Mouse (Mus musculus): ENCODE measurements around the gene Arnt2.

Gene Arnt2

DNA sequence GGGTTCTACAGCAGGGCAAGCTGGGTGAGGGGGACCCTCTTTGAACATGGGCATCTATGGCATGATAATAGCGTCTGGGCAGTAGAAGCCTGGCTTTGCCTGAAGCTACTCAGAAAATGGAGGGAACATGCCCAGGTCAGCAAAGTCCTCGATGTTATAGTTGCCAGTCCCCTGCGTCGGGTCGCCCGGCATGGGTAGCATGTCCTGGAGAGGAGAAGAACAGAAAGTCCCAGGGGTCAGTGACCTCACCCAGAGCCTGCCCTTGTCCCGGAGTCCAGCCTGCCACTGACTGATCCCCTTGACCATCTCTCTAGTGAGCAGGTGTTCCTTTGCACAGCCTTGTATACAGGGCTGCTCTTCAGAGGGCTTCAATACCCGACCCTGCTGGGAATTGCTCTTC lies 160.0 kb downstream of the Arnt2 start:
- in situ Hi-C loops (cut with MboI, MseI), result no loop called here

DNA sequence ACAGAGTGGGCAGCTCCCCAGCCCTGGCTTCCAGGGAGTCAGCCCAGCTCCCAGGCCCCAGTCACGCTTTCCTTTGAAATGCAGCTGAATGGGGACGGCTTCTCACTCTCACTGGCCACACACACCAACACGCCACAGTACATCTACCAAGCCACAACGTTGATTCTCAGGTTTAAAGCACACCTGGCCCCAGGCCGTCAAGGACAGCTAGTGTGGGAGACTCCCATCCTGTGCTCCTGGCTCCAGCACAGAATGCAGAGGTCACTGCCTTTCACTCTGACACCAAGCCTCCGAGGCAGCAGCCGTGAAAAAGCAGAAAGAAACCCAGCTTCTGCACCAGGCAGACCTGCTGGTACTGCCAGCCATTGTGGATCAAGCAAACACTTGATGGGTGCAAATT lies 160.6 kb downstream of the Arnt2 start:
- in situ Hi-C loops (cut with MboI, MseI), result no loop called here

DNA sequence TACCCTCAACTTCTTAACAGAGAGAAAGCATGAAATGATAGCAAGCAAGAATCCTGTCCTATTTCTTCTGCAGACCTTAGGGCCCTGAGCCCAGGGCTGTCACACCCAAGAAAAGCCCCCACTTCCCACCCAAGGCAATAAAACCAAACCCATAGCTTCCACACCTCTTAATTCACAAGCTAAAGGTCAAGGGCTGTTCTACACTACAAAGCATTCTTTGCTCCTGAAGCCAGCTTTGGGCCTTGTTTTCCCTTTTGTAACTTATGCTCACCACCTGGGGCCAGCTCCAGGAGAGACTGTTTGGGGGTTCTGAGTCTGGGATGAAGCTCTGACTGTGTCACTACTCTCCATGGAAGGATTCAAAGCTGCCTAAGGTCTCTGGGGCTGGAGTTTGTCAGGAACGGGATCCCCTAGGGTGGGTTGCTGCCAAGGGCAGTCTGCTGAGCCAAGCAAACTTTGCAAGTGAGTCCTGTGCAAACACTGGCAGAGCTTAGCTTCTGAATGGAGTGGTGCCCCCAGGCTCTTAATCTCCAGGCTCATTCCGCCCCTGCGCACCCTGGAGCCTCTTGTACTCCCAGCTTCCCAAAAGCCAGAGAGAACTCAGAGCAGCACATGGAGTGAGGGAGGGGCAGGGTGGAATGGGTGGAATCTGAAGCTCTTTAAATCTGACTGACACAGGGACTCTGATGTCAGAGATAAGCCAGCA lies 161.9 kb downstream of the Arnt2 start:
- in situ Hi-C loops (cut with MboI, MseI), result no loop called here

DNA sequence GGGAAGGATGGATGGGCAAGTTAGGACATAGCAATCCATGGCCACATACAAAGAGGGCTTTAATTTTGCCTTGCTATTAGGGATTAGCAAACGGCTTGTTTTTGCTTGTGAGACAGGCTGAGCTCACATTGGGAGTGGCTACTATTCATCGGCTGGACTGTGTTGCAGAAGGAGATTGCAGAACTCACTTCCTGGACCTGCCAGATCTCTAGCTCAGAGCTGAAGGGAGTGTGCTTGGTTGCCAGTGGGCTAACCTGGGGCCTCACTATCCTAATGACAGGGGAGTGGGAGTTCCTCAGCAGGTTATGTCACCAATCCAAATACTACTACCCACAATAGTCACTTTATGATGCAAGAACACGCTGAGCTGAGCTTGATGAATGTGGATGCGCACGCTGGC lies 163.1 kb downstream of the Arnt2 start:
- in situ Hi-C loops (cut with MboI, MseI), result no loop called here

DNA sequence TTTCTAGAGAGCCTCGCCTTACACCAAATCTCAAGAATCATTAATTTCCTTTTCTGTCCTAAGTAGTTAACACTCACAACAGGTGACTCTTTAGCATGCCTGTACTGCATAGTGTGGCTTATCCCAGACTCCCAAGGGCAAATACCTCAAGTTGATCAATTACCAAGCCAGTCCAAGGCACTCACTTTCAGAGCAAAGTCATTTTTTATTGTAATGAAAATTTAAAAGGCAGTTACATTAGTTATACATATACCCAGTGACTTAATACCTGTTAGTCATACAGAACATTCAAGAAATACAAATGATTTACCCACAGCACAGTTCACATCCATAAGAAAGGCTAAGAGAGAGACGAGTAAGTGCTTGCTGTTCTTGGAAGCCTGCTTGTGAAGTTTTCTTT lies 163.9 kb downstream of the Arnt2 start:
- in situ Hi-C loops (cut with MboI, MseI), result no loop called here

DNA sequence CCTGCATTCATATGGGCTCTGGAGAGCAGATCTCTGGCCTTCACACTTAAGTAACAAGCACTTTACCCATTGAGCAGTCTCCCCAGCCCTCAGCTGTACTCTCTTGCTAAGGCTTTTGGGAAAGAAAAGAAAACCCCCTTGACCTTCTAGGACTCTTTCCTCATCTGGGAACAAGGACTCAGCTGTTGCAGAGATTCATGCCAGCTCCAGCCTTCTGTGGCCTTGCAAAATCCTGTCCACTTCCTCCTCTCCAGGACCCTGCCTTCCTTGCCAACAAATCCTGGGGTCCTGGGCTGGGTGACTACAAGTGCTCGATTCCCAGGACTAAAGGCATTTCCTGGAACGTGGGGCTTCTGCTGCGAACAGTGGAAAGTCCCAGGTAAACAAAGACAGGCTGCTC lies 169.6 kb downstream of the Arnt2 start:
- in situ Hi-C loops (cut with MboI, MseI), result no loop called here

DNA sequence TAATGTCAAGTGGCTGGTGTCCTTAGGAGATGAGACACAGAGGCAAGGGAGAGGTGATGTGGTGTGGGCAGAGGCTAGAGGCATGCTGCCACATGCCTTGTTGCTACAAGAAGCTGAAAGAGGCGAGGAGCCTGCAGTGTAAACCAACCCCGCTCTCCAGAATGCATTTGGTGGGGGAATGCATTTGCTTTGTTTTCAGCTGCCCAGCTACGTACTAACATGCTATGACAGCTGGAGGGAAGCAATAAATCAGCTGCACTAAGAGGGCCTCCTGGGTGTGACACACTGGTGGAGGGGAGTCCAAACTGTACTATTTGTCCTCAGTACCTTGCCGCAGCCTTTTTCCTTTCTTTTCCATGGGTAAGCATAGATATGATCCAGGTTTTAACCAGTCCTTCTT lies 172.3 kb downstream of the Arnt2 start:
- in situ Hi-C loops (cut with MboI, MseI), result no loop called here

DNA sequence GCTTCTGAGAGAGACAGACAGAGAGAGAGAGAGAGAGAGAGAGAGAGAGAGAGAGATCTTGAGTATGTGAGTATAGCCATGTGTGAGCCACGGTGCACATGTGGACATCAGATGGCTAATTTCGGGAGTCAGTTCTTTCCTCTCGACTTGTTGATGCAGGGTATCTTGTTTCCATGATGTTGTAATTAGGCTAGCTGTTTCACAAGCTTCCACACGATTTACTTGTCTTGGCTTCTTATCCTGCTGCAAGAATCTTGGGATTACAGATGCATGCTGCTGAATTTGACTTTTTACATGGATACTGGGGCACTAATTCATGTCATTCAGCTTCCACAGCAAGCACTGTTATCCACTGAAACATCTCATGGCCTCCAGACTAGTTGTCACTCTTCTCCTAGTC lies 178.6 kb downstream of the Arnt2 start:
- in situ Hi-C loops (cut with MboI, MseI), result no loop called here

DNA sequence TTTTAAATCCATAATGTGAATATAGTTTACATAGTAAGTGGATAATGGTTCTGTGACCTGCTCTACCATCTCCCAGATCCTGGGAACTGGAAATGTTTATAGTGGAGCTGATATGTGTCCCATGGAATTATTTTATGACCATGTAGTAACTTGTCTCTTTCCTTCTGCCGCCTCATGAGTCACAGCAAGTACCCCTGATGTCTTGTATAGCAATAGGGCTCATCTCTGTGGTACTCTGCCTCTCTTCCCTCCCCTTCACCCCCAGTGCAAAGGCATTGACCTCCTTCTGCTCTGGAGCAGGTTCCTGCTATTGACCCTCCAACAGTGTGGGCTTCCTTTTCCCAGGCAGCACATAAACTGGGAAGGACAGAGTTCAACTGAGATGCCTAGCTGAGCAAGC lies 182.3 kb downstream of the Arnt2 start:
- in situ Hi-C loops (cut with MboI, MseI), result no loop called here

DNA sequence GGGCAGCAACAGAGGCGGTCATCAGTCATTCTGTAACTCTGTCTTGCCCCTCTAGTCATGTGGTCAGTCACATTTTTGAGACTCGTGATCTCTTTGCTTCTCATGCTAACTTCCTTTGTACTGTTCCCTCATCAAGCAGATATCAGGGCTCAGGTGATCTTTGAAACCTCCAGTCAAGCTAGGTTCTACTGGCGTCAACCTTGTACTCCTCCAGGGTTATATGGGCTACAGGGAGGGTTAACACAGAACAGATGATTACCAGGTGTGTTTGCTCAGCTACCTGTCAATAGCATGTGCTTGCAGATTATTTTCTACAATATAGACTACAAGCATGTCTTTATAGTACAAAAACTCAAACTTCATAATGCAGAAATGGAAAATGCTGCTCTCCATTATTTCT lies 183.1 kb downstream of the Arnt2 start:
- in situ Hi-C loops (cut with MboI, MseI), result no loop called here

DNA sequence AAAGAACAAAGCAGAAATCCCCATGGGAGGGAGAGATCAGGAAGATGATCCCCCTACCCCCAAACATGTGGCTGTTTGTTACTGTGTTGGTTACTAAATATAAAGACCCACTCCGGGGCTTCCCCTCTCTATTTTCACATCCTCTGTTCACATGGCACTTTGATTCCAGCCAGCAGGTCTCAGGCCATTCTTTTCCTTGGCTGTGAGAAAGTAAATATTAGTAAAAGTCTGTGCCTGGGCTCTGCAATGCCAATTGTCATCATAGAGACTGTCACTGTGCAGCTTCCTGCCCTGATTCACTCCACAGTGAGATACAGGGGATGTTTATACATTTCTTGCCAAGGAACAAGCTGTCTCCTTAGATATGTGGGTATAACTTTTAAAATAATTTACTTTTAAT lies 197.9 kb downstream of the Arnt2 start:
- in situ Hi-C loops (cut with MboI, MseI), result no loop called here

DNA sequence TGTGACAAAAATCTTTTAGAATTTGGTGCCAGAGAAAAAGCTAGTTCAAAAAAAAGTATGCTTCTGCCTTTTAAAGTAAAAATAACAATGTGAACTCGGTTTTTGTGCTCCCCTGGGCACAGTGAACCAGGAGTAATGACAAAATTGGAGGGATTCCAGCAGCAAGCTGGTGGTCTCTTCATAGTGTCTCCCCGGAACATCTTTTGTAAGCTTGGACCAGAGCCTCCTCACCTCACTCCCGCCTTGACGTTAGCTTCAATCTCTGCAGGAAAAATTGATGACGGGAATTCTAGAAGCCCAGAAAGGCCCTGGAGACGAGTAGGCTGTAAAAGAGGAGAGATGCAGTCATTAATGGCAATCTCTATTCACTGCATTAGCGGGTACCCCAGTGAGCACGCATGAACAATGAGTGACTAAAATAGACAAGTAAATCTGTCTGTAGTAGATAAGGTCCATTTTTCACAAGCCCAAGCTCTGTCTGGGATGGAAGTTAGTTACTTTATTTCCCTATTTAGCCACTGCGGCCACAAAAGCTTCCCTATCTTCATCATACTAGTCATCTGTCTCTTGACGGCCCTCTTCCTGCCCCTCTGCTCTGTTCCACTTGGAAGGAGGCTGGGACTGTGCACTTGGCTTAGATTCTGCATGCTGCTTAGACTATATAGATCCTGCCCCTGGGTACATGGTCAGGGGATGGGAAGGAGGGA lies 199.2 kb downstream of the Arnt2 start:
- in situ Hi-C loops (cut with MboI, MseI), result no loop called here

DNA sequence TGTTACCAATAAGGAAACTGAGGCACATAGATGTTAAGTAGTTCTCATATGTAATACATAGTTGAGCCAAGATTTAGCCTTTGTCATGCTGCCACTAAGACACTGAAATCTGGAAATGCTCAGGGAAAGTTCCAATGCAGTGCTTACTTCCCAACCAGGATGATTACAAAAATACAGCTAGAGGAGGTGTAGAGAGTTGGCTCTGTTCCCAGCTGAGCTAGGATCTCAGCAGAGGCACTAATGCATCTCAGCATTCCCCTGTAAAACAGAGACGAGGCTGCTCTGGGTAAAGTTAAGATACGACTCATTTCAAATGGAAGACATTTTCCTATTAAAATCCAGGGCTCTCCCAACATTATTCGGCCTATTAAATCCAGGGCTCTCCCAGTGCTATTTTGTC lies 206.0 kb downstream of the Arnt2 start:
- in situ Hi-C loops (cut with MboI, MseI), result no loop called here

DNA sequence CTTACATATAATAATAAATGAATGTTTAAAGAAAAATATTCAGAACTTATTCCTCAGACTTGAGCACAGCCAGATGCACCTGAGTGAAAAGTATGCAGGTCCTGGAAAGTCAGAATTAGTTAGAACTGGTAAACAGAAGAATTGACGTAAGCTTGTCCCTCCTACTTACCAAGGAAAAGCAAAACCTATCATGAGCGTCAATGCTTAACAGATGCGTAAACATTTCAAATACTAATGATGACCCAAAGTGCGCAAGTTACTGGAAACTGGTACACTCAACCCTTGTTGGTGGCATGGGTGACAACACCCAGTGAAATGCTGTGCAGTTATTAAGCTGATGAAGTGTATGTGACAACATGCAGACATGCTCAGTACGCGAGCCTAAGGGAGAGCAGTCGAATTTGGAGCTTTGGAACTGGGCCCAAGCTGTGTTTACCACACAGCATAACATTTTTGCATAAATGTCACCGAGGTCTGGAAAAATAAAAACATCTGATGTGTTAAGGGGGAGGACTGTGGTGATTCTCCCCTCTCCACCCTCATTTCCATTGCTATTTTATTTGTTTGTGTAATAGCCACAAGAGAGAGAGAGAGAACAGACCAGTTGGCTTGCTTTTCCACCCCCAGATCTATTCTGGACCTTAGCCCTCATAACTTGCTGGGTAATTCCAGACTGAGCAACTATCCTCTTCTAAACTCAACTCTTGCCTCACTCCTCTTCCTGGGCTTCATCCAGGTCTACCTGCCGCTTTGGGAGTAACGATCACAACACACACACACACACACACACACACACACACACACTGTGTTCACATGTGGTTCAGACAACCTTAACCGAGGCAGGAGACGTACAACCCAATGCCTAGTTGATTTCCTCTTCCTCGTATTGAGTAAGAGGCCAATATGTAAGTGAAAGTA lies 208.6 kb downstream of the Arnt2 start:
- in situ Hi-C loops (cut with MboI, MseI), result no loop called here

DNA sequence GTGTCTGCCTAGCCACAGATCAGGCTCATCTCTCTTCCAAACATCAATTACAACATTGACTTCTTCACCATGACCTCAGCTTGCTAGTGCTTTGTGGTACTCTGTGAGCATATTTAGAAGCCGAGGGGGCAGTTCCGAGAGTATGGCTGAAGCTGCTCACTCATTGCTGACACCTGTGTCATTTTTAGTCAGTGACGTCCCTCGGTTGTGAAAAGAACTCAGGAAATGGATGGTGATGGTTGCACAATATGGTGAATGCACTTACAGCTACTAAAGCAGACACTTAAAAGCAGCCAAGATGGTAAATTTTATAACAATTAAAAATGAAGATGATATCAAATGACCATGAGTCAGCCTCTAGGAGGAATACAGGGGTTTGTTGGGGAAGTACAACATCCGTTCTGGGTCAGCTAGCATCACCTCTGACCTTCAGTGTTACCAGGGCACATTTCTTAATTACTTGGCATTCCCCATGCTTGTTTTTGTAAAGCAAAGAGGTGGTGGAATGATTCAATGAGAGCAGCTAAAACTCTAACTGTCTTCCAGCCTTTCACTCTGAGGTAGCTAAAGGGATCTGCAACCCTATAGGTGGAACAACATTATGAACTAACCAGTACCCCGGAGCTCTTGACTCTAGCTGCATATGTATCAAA lies 212.6 kb downstream of the Arnt2 start:
- in situ Hi-C loops (cut with MboI, MseI), result no loop called here
